Mouse (Mus musculus) mature B cell (primary cell): ENCODE measurements at regions not wholly inside any gene's neighbourhood (a gene's known extent, or its start where the extent isn't known, plus 50 kb on each side); places are given as distances from the start of the nearest gene placed in this dataset.

Experiments used
- in situ Hi-C: fragments of 300-500 bp; cut with MboI; formaldehyde crosslinking; loops from 2 replicates; pipeline ENCODE4 v1.14.3; 2019

- in situ Hi-C loops = no loop called here
Observed at GRCm38 (mm10) chr12:71624076-71624475, 206.8 kb upstream of the Daam1 start.

- in situ Hi-C loops = no loop called here
Observed at GRCm38 (mm10) chr12:71624676-71625075, 206.2 kb upstream of the Daam1 start.

GRCm38 (mm10) chr12:71625115-71625514 is 205.8 kb upstream of the Daam1 start:
- in situ Hi-C loops = no loop called here

GRCm38 (mm10) chr12:71626801-71627200 is 204.1 kb upstream of the Daam1 start:
- in situ Hi-C loops = no loop called here

GRCm38 (mm10) chr12:71627421-71628339 is 203.2 kb upstream of the Daam1 start:
- in situ Hi-C loops = no loop called here

- in situ Hi-C loops = no loop called here
Observed at GRCm38 (mm10) chr12:71628340-71628738, 202.5 kb upstream of the Daam1 start.

GRCm38 (mm10) chr12:71628796-71629195 is 202.1 kb upstream of the Daam1 start:
- in situ Hi-C loops = no loop called here

GRCm38 (mm10) chr12:71630386-71630785 is 200.5 kb upstream of the Daam1 start:
- in situ Hi-C loops = no loop called here

GRCm38 (mm10) chr12:71636300-71636699 is 194.6 kb upstream of the Daam1 start:
- in situ Hi-C loops = no loop called here

- in situ Hi-C loops = no loop called here
Observed at GRCm38 (mm10) chr12:71637248-71637647, 193.6 kb upstream of the Daam1 start.

- in situ Hi-C loops = no loop called here
Observed at GRCm38 (mm10) chr12:71638246-71638645, 192.6 kb upstream of the Daam1 start.

- in situ Hi-C loops = no loop called here
Observed at GRCm38 (mm10) chr12:71640058-71640501, 190.8 kb upstream of the Daam1 start.

GRCm38 (mm10) chr12:71641486-71641885 is 189.4 kb upstream of the Daam1 start:
- in situ Hi-C loops = no loop called here

- in situ Hi-C loops = no loop called here
Observed at GRCm38 (mm10) chr12:71642797-71643337, 188.0 kb upstream of the Daam1 start.

- in situ Hi-C loops = no loop called here
Observed at GRCm38 (mm10) chr12:71651251-71651650, 179.6 kb upstream of the Daam1 start.

- in situ Hi-C loops = no loop called here
Observed at GRCm38 (mm10) chr12:71693346-71694038, 137.4 kb upstream of the Daam1 start.

GRCm38 (mm10) chr12:71701753-71702152 is 129.1 kb upstream of the Daam1 start:
- in situ Hi-C loops = no loop called here

- in situ Hi-C loops = no loop called here
Observed at GRCm38 (mm10) chr12:71702181-71702580, 128.7 kb upstream of the Daam1 start.

GRCm38 (mm10) chr12:71703146-71703902 is 127.6 kb upstream of the Daam1 start:
- in situ Hi-C loops = no loop called here

GRCm38 (mm10) chr12:71704431-71704830 is 126.4 kb upstream of the Daam1 start:
- in situ Hi-C loops = no loop called here

GRCm38 (mm10) chr12:71707727-71708369 is 123.0 kb upstream of the Daam1 start:
- in situ Hi-C loops = no loop called here
